Mouse (Mus musculus) lung, postnatal 4 days (tissue): Measurements from ENCODE around the gene Gpm6b.

Experiments
- DNase-seq, 2 experiments: peaks; one replicate each; pipeline ENCODE4 v3.0.0; 2021

The Gpm6b gene

DNA sequence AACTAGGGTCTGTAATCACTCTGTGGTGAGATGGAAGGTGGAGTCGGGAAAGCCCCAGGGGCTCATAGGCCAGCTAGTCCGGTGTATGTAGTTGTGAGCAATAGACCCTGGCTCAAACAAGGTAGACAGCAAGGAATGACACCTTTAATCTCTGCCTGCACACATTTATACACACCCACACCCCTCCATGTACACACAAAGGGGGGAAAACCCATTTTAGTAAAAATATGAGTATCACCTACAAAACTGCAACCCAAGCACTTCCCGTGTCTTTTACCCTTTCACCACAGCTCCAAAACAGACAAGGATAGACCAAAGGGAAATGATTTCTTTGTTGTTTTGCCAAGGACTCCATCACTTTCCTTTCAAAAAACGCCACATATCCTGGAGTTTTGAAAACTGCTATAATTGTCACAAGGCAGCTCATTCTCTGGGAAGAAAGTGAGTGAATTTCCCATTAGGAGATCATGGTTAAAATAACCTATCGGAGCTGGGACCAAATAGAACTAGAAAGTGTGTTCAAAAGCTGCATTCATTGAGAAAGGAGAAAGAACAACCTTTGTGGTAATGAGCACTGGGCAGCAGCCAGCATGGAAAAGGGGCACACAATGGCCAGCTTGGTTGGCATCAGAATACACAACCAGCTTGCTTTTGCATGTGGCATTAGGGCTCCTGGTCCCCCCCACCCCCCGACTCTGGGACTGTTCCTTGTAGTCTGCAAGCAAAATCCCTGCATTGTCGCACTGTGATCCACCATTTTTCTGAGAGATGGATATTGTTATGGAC is 68.9 kb downstream of the Gpm6b start:
- DNase-seq = no peak

DNA sequence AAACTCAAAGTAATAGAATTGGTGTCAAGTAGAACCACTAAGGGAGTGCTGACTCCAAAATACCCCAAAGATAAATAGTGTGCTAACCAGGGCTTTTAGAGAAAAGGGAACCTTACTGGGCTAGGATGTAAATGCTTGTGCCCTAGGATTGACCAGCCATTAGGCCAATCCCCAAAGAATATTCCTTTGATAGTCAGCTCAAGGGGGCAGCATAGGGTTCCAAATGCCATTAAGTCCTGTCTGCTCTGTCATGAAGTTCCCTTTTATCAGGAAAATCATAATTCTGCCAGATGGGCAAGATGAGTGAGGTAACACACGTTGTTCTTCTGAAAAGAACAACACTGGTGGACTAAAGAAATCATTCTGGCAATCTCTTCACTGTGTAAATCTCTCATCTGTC is 70.1 kb downstream of the Gpm6b start:
- no peak for DNase-seq

DNA sequence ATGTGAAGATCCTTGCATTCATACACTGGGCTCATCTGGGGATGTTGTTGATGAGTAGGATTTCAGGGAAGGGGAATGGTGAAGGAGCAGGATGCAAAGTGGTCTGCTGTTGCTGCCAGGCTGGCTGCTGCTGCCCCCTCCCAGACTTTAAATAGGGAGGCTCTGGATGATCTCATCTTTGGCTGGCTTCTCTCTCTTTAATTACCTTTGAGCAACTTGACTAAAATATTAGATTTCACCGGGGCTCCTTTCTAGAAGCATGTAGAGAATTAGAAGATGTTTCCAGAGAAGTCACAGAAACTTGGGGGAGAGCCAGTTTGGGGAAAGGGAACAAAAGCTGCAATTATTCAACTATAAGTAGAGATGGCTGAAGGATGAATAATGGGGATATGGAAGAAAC is 76.5 kb downstream of the Gpm6b start:
- no peak for DNase-seq

DNA sequence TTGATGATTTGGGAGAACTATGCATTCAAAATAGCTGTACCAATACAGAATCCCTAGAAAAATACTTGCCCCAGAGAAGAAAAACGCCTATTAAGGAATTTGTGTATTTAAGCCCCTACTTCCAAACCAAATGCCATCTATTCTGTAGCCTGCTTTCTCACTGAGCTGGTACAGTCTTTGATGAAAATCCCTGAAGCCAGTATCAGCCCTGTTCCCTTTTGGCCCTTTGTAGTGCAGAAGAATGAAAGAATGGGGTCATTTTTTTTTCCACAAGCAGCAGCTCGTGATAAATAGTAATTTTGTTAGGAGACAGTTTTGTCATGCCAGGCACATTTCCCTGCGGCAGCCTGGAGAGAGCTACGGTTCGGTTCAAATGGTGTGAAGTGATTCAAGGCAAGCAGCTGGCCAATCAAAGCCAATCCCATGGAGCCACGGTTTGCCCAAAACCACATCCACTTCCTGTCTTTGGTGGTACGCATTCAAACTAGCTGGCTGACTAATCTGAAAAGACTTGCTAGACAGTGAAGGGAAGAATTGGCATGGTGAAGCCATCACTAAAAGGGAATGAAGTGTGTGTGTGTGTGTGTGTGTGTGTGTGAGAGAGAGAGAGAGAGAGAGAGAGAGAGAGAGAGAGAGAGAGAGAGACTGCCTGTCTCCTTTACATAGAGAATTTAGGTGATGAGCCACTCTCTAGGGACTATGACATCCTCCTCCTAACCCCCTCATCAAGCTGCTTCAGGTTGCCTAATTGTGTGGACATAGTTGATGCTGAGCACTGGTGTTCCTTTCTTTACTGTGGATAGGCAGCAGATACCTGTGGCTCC is 78.1 kb downstream of the Gpm6b start:
- DNase-seq = peak in 1 of 2 experiments; percentile 24

DNA sequence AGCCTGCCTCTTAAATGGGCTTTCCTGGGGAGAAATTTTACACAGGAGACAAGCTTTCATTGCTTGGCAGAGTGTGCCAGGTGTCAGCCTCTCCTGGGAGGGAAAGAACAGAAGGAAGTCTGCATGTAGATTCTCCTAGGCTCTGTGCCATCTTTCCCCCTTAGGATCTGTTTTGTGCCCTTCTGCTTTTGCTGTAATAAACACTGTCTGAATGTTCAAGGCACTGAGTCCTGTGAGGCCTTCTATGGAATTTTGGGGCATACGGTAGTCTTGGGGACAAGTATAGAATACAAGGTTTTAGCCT is 78.6 kb downstream of the Gpm6b start:
- DNase-seq = no peak

DNA sequence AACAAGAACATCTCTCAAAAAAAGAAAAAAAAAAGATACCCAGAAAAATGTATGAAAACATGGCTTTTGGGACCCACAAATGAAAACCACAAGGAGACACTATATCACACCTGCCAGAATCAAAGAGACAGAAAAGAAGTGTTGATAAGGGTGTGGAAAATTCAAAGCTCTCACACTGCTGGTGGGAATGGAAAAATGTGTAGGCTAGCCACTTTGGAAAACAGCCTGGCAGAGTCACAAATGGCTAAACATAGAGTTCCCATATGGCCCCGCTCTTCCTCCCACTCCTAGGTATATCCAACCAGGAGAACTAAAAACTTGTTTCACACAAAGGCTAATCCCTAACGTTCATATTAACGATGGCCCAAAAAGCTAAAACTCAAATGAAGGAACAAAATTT is 84.5 kb downstream of the Gpm6b start:
- no peak for DNase-seq

DNA sequence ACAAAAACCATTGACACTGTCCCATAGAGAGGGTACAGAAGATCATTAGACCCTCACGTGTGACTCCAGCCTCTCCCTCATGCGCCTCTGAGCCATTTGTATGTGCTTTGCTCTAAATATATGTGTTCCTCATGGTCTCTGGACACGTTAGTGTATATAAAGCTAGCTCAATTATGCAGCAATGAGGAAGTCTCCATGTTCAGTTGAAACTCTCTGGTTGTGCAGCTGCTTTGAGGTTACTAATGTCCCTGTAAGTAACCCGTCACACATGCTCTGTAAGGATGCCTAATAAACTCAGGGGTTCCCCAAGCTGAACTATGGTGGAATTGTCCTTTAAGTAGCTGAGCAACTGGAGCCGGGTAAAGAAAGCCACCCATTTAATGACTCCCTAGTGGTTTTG is 88.9 kb downstream of the Gpm6b start:
- DNase-seq = no peak

DNA sequence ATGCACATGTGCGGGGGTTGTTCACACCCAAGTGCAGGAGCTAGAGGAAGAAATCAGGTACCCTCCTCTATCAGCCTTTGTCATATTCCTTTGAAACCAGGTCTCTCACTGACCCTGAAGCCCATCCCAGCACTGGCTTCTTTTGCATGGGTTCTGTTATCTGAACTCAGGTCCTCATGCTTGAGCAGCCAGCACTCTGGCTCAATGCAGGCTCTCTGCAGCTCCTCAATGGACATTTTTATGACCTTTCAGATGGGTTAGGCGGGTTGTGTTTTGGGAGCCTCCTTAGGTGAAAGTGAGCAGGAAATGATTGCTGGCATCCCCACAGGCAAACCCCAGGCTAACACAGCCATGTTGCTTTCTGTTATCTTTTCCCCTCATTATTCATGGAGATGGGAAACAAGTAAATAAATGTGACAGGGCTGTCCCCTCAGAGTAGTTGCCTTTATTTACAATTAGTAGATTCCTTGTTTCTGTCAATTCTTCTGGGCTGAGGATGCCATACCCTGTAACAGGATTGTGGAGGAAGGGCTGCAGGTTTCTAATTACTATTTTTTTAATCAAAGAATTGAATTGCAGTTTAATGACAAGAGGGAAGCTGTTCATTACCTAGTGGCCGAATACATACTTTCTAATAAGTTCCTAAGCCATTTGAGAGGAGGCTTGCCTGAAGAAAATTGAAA is 89.6 kb downstream of the Gpm6b start:
- no peak for DNase-seq

DNA sequence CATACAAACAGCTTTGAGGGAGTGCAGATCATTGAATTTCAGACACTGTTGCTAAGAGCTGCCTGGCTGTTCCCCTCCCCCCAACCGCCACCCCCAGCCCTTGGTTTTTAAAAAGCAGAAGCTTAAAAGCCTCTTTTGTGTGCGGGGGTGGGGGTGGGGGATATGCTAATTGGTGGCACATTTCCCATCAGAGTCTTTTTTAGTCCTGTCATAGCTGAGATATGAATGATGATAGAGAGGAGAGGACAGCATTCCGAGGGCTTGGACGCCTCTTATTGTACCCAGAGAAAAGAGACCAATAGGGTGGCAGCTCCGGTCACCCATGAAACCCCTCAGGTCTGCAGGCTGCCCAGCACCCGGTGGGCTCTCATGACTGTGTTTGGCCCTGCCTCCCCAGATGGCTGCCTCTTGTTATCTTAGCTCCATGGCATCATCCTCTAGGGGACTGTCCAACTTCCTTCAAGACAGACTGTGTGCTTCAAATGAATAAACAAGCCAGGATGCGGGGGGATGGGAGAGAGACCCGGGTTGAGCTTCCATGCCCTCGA is 90.3 kb downstream of the Gpm6b start:
- DNase-seq = peak; percentile 15 to 30

DNA sequence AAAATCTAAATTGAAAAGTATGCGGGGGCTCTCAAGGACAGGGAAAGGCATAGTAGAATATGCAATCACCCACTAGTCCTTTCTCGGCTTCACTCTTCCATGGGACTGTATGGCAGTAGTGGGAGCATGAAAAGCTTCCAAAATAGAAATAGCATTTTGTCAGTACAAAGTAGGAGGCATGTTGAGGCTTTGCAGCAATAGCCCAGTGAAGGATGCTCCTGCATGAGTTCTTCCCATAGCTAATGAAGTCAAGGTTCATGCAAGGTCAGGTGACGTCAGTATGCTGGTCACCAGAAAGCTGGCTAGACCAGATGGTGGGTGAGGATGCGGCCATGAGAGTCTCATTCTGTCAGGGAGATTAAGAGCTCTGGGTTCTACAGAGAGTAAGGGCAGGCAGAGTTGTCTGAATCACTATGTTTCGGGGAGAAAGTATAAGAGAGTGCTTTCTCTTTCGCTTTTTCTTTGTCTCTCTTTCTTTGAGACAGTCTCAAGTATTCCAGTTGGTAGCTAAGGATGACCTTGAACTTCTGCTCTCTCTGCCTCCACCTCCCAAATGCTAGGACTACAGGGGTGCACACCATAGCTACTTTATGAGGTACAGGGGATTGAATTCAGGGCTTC is 95.9 kb downstream of the Gpm6b start:
- DNase-seq = no peak

DNA sequence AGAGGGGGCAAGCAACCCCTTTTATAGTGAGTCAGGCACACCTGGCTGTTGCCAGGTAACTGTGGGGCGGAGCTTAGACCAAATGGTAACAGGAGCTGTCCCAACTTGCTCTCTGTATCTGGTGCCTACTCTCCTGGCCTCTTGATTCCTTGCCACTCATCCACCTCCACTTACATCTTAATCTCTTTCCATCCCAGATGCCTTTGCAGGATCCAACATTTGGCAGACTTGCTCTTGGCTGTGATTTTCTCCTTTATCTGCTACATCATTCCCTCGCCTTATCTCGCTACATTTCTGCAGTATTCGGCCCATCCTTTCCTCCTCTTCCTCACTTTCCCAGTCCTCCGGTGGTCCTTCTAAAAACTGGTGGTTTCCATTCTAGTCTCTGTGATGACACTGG is 99.6 kb downstream of the Gpm6b start:
- DNase-seq = no peak

DNA sequence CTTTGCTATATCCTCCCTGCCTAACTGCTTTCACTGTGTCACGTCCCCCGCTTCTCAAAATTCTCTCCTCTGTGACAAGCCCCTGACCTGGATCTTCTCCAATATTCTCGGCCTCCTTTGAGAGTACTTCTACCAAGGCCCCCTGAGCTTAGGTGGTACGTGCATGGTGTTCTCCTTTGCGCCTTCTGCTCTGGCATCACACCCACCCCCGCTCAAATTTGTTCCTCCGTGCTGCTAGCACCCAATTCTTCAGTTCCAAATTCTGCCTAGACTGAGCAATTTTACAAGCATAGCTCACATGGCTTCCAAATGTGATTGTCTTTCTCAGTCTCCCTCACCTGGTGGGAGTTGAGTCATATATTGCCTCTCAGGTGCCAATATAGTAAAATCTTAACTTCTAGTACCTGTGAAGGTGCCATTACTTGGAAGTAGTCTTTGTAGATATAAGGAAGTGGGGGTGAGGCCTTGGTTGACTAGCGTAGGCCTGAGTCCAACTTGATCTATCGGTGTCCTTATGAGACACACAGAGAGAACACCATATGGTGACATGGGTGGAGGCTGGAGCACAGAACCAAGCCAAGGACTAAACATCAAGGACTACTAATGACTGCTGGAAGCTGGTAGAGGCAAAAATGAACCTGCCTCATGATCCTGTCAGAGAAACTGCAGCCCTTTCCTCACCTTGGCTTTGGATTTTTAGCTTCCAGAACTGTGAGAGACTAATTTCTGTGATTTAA is 100.2 kb downstream of the Gpm6b start:
- DNase-seq = no peak

DNA sequence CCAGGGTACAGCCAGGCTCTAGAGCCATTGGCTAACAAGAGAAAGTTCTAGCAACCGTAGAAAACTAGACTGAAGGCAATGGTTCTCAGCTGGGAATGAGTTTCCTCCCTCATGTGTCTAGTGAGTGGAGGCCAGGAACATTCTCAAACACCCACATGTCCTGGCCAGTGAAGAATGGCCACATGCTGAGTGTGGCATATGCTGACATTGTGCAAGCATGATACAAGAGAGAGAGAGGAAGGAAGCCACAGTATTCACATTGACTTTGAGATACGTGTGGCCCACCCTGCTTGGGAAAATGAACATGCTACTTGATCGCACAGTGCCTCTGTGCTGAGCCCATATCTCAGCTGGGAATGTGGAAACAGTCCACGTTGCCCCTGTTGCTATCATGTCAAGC is 101.2 kb downstream of the Gpm6b start:
- no peak for DNase-seq

DNA sequence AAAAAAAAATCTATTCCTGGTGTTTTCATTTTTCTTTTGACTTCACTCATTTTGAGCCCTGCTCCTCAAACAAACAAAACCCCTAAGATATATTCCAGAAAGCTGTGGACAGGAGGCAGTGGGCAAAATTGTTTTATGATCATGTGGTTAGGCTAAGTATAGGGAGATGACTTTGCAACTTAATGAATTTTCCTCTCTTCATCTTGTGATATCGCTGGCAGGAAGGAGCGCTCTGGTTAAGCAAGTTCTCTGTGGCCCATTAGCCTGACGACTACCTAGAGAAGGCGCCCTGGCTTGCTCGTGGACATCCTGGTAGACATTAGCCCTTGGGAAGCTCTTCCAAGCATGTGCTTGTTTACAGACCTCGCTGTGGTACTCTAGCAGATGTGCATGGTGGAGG is 103.1 kb downstream of the Gpm6b start:
- DNase-seq = no peak

DNA sequence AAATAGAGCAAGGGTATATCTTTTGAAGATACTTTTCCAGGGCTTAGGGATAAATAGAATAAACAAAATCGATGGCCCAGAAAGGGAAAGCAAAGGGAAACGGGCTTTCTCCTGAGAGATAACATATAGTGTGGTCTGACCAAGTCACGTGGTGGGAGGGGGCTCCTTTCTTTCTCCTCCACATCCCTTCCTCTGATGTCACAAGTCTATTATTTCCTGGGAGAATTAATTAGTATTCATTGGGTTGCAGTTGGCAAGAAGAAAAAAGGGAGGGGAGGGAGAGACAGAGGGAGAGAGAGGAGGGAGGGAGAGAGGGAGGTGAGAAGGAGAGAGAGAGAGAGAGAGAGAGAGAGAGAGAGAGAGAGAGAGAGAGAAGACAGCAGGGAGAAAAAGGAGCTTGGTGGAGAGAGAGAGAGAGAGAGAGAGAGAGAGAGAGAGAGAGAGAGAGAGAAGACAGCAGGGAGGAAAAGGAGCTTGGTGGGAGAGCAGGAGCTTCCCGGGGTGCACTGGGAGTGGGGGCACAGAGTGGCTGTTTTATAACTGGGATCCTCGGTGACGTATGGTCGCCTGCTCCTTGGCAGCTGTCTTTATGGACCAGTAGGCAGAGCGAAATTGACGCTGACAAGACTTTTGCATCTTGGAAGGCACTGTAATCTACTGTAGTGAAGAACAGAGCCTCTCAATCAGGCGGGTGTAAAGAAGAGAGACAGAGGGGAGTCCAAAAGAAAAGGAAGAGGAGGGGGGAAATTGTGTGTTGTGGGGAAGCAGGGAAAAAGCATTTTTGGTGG is 105.7 kb downstream of the Gpm6b start:
- peak in 1 of 2 experiments; percentile 22 for DNase-seq

DNA sequence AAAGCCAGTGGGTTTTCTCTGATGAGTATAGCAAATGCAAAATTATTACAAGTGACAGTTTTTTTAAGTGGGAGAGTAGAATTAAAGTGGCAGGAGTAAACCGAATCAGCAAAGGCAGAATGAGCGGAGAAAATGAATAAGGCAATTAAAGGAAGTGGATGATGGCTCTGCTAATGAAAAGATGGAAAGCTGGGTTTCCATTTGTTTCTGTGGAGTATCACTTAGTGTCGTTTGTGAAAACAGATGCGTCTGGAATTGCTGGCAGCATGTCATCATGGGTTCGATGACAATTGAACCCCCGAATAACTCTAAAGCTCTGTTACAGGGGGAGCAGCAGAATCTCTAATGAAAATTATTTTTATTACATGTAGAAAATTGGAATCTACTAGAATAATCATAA is 109.4 kb downstream of the Gpm6b start:
- no peak for DNase-seq

DNA sequence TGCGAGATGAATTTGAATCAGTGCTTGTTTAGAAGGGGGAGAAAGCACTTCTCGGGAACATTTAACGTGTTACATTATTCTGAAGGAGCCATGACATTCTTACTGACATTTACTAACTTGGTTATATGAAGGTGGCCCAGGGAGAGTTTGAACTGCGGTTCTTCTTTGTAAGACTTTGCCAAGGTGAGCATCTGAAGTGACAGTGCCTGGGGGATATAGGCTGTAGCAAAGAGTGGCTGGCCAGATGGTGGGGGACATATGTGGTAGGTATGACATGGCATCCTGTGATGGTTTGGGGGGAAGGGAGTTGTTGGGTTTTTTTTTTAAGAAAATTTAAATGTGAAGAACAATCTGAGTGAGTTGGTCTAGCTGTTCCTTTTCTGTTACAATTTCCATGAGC is 109.9 kb downstream of the Gpm6b start:
- no peak for DNase-seq

DNA sequence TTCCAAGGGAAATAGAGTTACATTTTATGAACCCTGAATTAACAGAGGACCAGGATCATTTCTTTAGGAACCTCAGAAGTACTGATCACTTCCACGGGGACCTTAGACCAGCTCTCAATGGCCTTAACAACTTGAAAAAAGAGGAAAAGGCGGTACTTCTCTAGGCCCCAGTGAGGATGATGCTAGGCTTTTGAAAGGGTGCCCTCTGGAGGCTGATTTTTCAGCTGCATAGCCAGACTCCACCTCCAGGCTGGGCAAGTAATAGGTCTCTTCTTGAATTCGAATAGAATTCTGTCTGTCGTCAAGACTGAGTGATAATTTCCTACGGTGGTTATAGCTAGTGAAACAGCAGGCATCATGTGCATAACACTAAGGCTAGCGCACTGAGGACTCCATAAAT is 113.1 kb downstream of the Gpm6b start:
- peak; percentile 43 to 71 for DNase-seq

DNA sequence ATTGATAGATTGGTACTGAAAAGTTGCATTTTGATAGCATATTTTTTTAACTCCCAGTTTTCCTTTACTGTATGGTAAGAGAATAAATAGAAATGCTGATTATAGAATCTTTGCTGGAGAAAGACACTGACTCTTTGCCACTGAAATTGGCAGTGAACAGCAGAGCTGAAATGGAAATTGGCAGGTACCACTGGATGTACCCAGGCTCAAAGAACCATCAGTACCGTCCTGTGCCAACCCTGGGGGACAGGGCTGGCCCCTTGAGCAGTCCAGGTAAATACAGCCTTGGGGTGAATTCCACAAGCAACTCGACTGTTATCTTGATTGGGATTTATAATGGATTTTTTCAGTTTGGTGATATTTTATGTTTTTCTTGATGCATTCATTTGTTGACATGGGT is 114.7 kb downstream of the Gpm6b start:
- no peak for DNase-seq

DNA sequence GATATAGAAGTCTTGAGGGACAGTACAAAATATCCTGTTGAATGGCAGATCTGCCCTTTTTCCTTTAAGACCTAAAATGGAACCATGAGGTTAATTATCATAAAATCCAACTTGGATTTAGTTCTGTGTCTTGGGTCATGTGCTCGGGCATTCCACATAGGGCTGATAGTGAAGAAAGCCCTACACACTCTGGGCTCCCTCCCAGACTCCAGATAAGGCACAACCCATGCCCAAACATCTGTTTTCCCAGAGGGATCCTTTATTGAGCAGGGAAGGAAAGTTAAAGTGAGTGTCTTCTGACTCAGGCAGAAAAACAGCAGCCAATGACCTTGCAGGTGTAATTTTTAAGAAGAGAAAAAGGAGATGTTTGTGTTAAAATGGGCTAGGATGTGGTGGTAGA is 116.2 kb downstream of the Gpm6b start:
- DNase-seq = no peak

DNA sequence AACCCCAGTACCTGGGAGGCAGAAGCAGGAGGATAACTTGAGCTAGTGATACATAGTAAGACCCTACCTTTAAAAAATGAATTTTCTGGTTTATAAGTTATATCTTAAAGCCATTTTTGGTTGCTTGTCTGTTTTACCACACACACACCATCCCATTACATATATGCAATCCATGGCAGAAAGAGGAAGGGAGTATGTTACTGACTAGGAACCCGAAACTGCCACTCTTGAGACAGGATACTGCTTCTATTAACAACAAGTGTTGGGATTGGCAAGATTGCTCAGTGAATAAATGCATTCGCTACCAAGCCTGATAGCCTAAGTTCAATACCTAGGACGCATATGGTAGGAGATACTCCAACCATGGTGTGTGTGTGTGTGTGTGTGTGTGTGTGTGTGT is 117.6 kb downstream of the Gpm6b start:
- no peak for DNase-seq

DNA sequence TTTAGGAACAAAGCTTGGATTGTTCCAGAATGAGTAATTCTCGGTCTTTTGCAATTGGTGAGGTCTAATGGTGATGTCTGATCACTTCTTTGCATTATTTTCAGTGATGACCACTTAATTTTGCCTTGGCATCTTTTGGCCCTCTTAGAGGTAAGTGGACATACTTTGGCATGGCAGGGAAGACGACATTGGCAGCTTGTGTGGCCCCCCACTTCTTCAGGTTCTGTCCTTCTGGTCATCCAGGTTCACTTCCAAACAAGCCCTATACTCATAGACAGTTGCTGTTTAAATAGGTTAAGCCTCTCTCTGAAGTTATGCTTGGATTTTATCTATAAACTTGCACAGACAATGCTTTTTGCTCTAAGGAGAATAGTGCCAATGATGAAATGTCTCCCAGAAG is 120.2 kb downstream of the Gpm6b start:
- DNase-seq = no peak
